Mouse (Mus musculus) cerebellum, postnatal 36 days (tissue): ENCODE measurements around the gene Pacsin2.
"Not testable (repeated sequence)": the region's sequence is repeated elsewhere in the genome, so short reads cannot be mapped to it uniquely, and the experiment has no call there.

Experiments used
- DNase-seq, 2 experiments: peaks; one replicate each; pipeline ENCODE4 v3.0.0; 2021 to 2022; ENCODE audit warnings: mixed read lengths in 2 of 2

The Pacsin2 gene

GRCm38 (mm10) chr15:83365697-83366096, 98.7 kb downstream of the Pacsin2 start:
- no peak for DNase-seq

GRCm38 (mm10) chr15:83364194-83364593, 100.2 kb downstream of the Pacsin2 start:
- no peak for DNase-seq

GRCm38 (mm10) chr15:83362813-83363212, 101.6 kb downstream of the Pacsin2 start:
- DNase-seq = not testable (repeated sequence)

GRCm38 (mm10) chr15:83360899-83361298, 103.5 kb downstream of the Pacsin2 start:
- not testable (repeated sequence) for DNase-seq

- DNase-seq = no peak
Measured at GRCm38 (mm10) chr15:83360140-83360539, 104.3 kb downstream of the Pacsin2 start.

GRCm38 (mm10) chr15:83358476-83358875, 105.9 kb downstream of the Pacsin2 start:
- peak in 1 of 2 experiments; percentile 20 for DNase-seq

- no peak for DNase-seq
Measured at GRCm38 (mm10) chr15:83351546-83351945, 112.9 kb downstream of the Pacsin2 start.

- DNase-seq = no peak
Measured at GRCm38 (mm10) chr15:83350859-83351258, 113.5 kb downstream of the Pacsin2 start.

GRCm38 (mm10) chr15:83349954-83350711, 114.3 kb downstream of the Pacsin2 start, which contains the start of gene Arfgap3:
Gene Arfgap3 (minus strand): TSS chr15:83350247.
- DNase-seq = peak; percentile 91 to 94

GRCm38 (mm10) chr15:83349225-83349953, 115.0 kb downstream of the Pacsin2 start:
- no peak for DNase-seq

- DNase-seq = peak in 1 of 2 experiments; percentile 19
Measured at GRCm38 (mm10) chr15:83348747-83349146, 115.7 kb downstream of the Pacsin2 start.

- DNase-seq = no peak
Measured at GRCm38 (mm10) chr15:83345898-83346529, 118.4 kb downstream of the Pacsin2 start.

- DNase-seq = no peak
Measured at GRCm38 (mm10) chr15:83344956-83345355, 119.5 kb downstream of the Pacsin2 start.

- no peak for DNase-seq
Measured at GRCm38 (mm10) chr15:83344157-83344556, 120.2 kb downstream of the Pacsin2 start.

- no peak for DNase-seq
Measured at GRCm38 (mm10) chr15:83338908-83339307, 125.5 kb downstream of the Pacsin2 start.

- no peak for DNase-seq
Measured at GRCm38 (mm10) chr15:83337903-83338870, 126.2 kb downstream of the Pacsin2 start.

GRCm38 (mm10) chr15:83332373-83332772, 132.0 kb downstream of the Pacsin2 start:
- DNase-seq = no peak

- no peak for DNase-seq
Measured at GRCm38 (mm10) chr15:83328952-83329351, 135.5 kb downstream of the Pacsin2 start.
